Mouse (Mus musculus) cerebellum, adult 2 months (tissue): ENCODE results near the gene Cacna1a.

Experiments
- CTCF ChIP-seq: fragments of 200-500 bp; IDR thresholded peaks from 2 replicates; pipeline ENCODE4 v1.5.1; 2011; ENCODE audit warnings: low read depth, mild to moderate bottlenecking, control low read depth, low read length, moderate library complexity, borderline replicate concordance; ENCODE audit not compliant: insufficient read depth
- POLR2A ChIP-seq: fragments of 200-500 bp; IDR thresholded peaks from 2 replicates; pipeline ENCODE4 v1.6.1; 2011; ENCODE audit warnings: low read length, control low read depth, borderline replicate concordance; ENCODE audit not compliant: insufficient read depth

GRCm38 (mm10) chr8:84365197-84365596 lies 23.0 kb upstream of the Cacna1a start:
- TF ChIP-seq CTCF, result no peak
- no peak for TF ChIP-seq POLR2A
